Mouse (Mus musculus): ENCODE results near the gene Tsen54. TPM values are rescaled to one million over a fixed set of nuclear protein-coding genes. Genes with fewer than 3 reads are reported as not detected.
"Not testable (repeated sequence)": the region's sequence is repeated elsewhere in the genome, so short reads cannot be mapped to it uniquely, and the experiment has no call there.

Tsen54 gene
- polyA plus RNA-seq, 1 experiment from 2014 or later, result 19.9 TPM

- Histone ChIP-seq H3K27ac (no peak overlapping the region), H3K4me3 (replicated peaks; ENCODE audit: low read length) (no peak overlapping the region), H3K9me3 (ENCODE audit: control insufficient read depth, low read length) (no peaks in the 10 kb centered on the region), H3K4me1 (replicated peaks; ENCODE audit: control insufficient read depth, insufficient read depth, low read length) (no peaks in the 10 kb centered on the region), H3K9ac (no peak overlapping the region), H3K36me3 (replicated peaks; ENCODE audit: control insufficient read depth, insufficient read depth) (no peaks in the 10 kb centered on the region), H3K27me3 (ENCODE audit: control insufficient read depth, insufficient read depth, low read length) (no peaks in the 10 kb centered on the region), H3K4me2 (replicated peaks) (no peak overlapping the region)
- 91% methylated on average over 10 of the region's 14 CpGs for WGBS
- no peak for DNase-seq (ENCODE audit: low spot score)
- no peak for ATAC-seq (ENCODE audit: low FRiP score)
These were observed 28.8 kb downstream of the Tsen54 start for GRCm38 (mm10) chr11:115843141-115843890.

- Histone ChIP-seq H3K9me3 (ENCODE audit: control insufficient read depth, low read length) (no peaks in the 10 kb centered on the region), H3K9ac (no peak overlapping the region), H3K4me2 (replicated peaks) (no peak overlapping the region), H3K36me3 (replicated peaks; ENCODE audit: control insufficient read depth, insufficient read depth) (no peaks in the 10 kb centered on the region), H3K4me1 (replicated peaks; ENCODE audit: control insufficient read depth, insufficient read depth, low read length) (no peaks in the 10 kb centered on the region), H3K27me3 (ENCODE audit: control insufficient read depth, insufficient read depth, low read length) (no peaks in the 10 kb centered on the region), H3K27ac (no peak overlapping the region), H3K4me3 (replicated peaks; ENCODE audit: low read length) (no peak overlapping the region)
- no peak for ATAC-seq (ENCODE audit: low FRiP score)
- 95% methylated on average over 5 of the region's 5 CpGs for WGBS
- DNase-seq (ENCODE audit: low spot score), result no peak
These were observed 29.3 kb downstream of the Tsen54 start for GRCm38 (mm10) chr11:115843891-115844239.

- DNase-seq (ENCODE audit: low spot score) (no peak), ATAC-seq (ENCODE audit: low FRiP score) (no peak)
- no peak overlapping the region for H3K4me3 ChIP-seq (replicated peaks; ENCODE audit: low read length)
- no peak overlapping the region for H3K27ac ChIP-seq
- no peaks in the 10 kb centered on the region for H3K4me1 ChIP-seq (replicated peaks; ENCODE audit: control insufficient read depth, insufficient read depth, low read length)
- no peaks in the 10 kb centered on the region for H3K9me3 ChIP-seq (ENCODE audit: control insufficient read depth, low read length)
- H3K27me3 ChIP-seq (ENCODE audit: control insufficient read depth, insufficient read depth, low read length), result no peaks in the 10 kb centered on the region
- WGBS, result 76% methylated on average over 8 of the region's 8 CpGs
- H3K4me2 ChIP-seq (replicated peaks), result no peak overlapping the region
- H3K36me3 ChIP-seq (replicated peaks; ENCODE audit: control insufficient read depth, insufficient read depth), result no peaks in the 10 kb centered on the region
- H3K9ac ChIP-seq, result no peak overlapping the region
These were observed 29.7 kb downstream of the Tsen54 start for GRCm38 (mm10) chr11:115844240-115844639.

DNA sequence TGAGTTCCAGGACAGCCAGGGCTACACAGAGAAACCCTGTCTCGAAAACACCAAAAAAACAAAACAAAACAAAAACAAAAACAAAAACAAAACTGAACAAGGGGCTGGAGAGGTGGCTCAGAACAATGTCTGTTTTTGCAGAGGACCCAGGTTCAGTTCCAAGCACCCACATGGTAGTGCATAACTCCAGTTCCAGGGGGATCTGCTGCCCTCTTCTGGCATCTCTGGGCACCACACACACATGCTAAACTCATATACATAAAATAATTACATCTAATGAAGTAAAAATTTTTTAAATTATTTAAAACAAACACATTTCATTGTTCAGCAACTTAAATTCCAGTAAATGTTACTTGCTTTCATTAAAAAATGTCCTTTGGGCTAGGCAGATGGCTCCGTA is 31.3 kb downstream of the Tsen54 start:
- Histone ChIP-seq H3K27me3 (ENCODE audit: control insufficient read depth, insufficient read depth, low read length) (no peaks in the 10 kb centered on the region), H3K4me1 (replicated peaks; ENCODE audit: control insufficient read depth, insufficient read depth, low read length) (no peaks in the 10 kb centered on the region), H3K9me3 (ENCODE audit: control insufficient read depth, low read length) (no peaks in the 10 kb centered on the region), H3K36me3 (replicated peaks; ENCODE audit: control insufficient read depth, insufficient read depth) (no peaks in the 10 kb centered on the region), H3K4me2 (replicated peaks) (no peak overlapping the region), H3K27ac (no peak overlapping the region), H3K9ac (no peak overlapping the region), H3K4me3 (replicated peaks; ENCODE audit: low read length) (no peak overlapping the region)
- ATAC-seq (ENCODE audit: low FRiP score), result no peak
- DNase-seq (ENCODE audit: low spot score), result no peak
- 95% methylated on average over 2 of the region's 2 CpGs for WGBS

GRCm38 (mm10) chr11:115854674-115855073 is 40.1 kb downstream of the Tsen54 start:
- Histone ChIP-seq H3K27ac (no peak overlapping the region), H3K27me3 (ENCODE audit: control insufficient read depth, insufficient read depth, low read length) (peaks cover 28% of the 10 kb centered on the region), H3K4me2 (replicated peaks) (no peak overlapping the region), H3K36me3 (replicated peaks; ENCODE audit: control insufficient read depth, insufficient read depth) (no peaks in the 10 kb centered on the region), H3K4me1 (replicated peaks; ENCODE audit: control insufficient read depth, insufficient read depth, low read length) (0 out of 2 replicates have a peak, but pooled peaks cover 9% of the 10 kb centered on the region), H3K9ac (no peak overlapping the region), H3K9me3 (ENCODE audit: control insufficient read depth, low read length) (no peaks in the 10 kb centered on the region), H3K4me3 (replicated peaks; ENCODE audit: low read length) (no peak overlapping the region)
- DNase-seq (ENCODE audit: low spot score) (no peak), ATAC-seq (ENCODE audit: low FRiP score) (no peak)
- 83% methylated on average over 6 of the region's 6 CpGs for WGBS

DNA sequence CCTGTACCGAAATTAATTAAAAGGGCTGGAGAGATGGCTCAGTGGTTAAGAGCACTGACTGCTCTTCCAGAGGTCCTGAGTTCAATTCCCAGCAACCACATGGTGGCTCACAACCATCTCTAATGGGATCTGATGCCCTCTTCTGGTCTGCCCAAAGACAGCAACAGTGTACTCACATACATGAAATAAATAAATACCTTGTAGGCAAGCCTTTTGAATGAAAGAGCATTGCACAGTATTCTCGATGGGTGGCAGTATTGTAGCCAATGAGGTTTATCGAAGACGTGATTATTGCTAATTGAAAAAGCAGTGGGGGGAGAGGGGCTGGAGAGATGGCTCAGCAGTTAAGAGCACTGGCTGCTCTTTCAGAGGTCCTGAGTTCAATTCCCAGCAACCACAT is 42.6 kb downstream of the Tsen54 start:
- not testable (repeated sequence) for ATAC-seq (ENCODE audit: low FRiP score); H3K36me3 ChIP-seq (replicated peaks; ENCODE audit: control insufficient read depth, insufficient read depth); H3K4me3 ChIP-seq (replicated peaks; ENCODE audit: low read length); H3K9me3 ChIP-seq (ENCODE audit: control insufficient read depth, low read length); H3K4me1 ChIP-seq (replicated peaks; ENCODE audit: control insufficient read depth, insufficient read depth, low read length); H3K27ac ChIP-seq; DNase-seq (ENCODE audit: low spot score); H3K4me2 ChIP-seq (replicated peaks); H3K9ac ChIP-seq
- WGBS, result 92% methylated on average over 4 of the region's 4 CpGs
- H3K27me3 ChIP-seq (ENCODE audit: control insufficient read depth, insufficient read depth, low read length), result peaks cover 46% of the 10 kb centered on the region

- 39% methylated on average over 13 of the region's 13 CpGs for WGBS
These were observed 43.4 kb downstream of the Tsen54 start for GRCm38 (mm10) chr11:115857936-115858335.

DNA sequence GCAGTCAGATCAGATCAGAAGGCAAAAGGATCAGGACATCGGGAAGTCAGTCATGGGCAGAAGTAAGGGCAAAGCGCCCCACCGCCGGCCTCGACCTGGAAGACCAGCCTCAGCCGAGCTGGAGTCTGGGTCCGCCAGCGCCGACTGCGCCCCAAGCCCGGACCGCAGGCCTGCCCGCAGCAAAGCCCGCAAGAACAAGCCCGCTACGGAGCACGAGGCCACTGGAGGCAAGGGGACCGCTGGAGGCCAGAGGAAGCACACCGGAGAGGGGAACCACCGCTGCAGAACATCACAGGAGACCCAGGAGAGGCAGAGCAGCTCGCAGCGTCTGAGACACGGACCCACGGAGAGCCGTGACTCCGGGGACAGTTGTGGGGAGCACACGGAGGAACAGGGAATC is 43.8 kb downstream of the Tsen54 start, which contains the start of gene Myo15b:
TSS of gene Myo15b (plus strand) at position 53 of the 400 bp plus-strand sequence.
- Histone ChIP-seq H3K27me3 (ENCODE audit: control insufficient read depth, insufficient read depth, low read length) (peaks cover 46% of the 10 kb centered on the region), H3K9ac (peak within 1 kb of the TSS; percentile 36; the same call in 1 of the 2 replicates), H3K36me3 (replicated peaks; ENCODE audit: control insufficient read depth, insufficient read depth) (no peaks in the 10 kb centered on the region), H3K4me2 (replicated peaks) (peak within 1 kb of the TSS; percentile 50), H3K4me3 (replicated peaks; ENCODE audit: low read length) (peak within 1 kb of the TSS; percentile 26), H3K4me1 (replicated peaks; ENCODE audit: control insufficient read depth, insufficient read depth, low read length) (0 out of 2 replicates have a peak, but pooled peaks cover 9% of the 10 kb centered on the region), H3K9me3 (ENCODE audit: control insufficient read depth, low read length) (no peaks in the 10 kb centered on the region), H3K27ac (no peak within 1 kb of the TSS)
- ATAC-seq (ENCODE audit: low FRiP score) (no peak), DNase-seq (ENCODE audit: low spot score) (no peak)
- 11% methylated on average over 27 of the region's 27 CpGs for WGBS

More at GRCm38 (mm10) chr11:115857936-115858335, 43.4 kb downstream of the Tsen54 start:
- H3K4me1 ChIP-seq (replicated peaks; ENCODE audit: control insufficient read depth, insufficient read depth, low read length), result 0 out of 2 replicates have a peak, but pooled peaks cover 9% of the 10 kb centered on the region
- H3K4me3 ChIP-seq (replicated peaks; ENCODE audit: low read length), result no peak overlapping the region
- H3K9ac ChIP-seq, result no peak overlapping the region
- no peaks in the 10 kb centered on the region for H3K9me3 ChIP-seq (ENCODE audit: control insufficient read depth, low read length)
- H3K27ac ChIP-seq, result no peak overlapping the region
- ATAC-seq (ENCODE audit: low FRiP score), result no peak
- no peak overlapping the region for H3K4me2 ChIP-seq (replicated peaks)
- no peaks in the 10 kb centered on the region for H3K36me3 ChIP-seq (replicated peaks; ENCODE audit: control insufficient read depth, insufficient read depth)
- no peak for DNase-seq (ENCODE audit: low spot score)
- peaks cover 46% of the 10 kb centered on the region for H3K27me3 ChIP-seq (ENCODE audit: control insufficient read depth, insufficient read depth, low read length)

GRCm38 (mm10) chr11:115859143-115859945 is 44.8 kb downstream of the Tsen54 start:
- ATAC-seq (ENCODE audit: low FRiP score) (peak; percentile 73; the same call in 1 of the 2 replicates), DNase-seq (ENCODE audit: low spot score) (peak; percentile 73)
- Histone ChIP-seq H3K9me3 (ENCODE audit: control insufficient read depth, low read length) (no peaks in the 10 kb centered on the region), H3K36me3 (replicated peaks; ENCODE audit: control insufficient read depth, insufficient read depth) (no peaks in the 10 kb centered on the region), H3K4me2 (replicated peaks) (peak overlapping the region; percentile 50), H3K27me3 (ENCODE audit: control insufficient read depth, insufficient read depth, low read length) (peaks cover 46% of the 10 kb centered on the region), H3K4me3 (replicated peaks; ENCODE audit: low read length) (peak overlapping the region; percentile 26), H3K27ac (no peak overlapping the region), H3K4me1 (replicated peaks; ENCODE audit: control insufficient read depth, insufficient read depth, low read length) (0 out of 2 replicates have a peak, but pooled peaks cover 9% of the 10 kb centered on the region), H3K9ac (peak overlapping the region; percentile 36; the same call in 1 of the 2 replicates)
- WGBS, result 2% methylated on average over 53 of the region's 75 CpGs
